In genomic region chr2:158706704-158707408, GRCm38 (mm10) we compare ENCODE assay signal across 17 mouse cellular contexts. TPM values are rescaled to one million over a fixed set of nuclear protein-coding genes. Genes with fewer than 3 reads are reported as not detected.
A peak's percentile ranks its signal among the peaks of the same experiment; 100 is the strongest.
DNase-seq lines count a peak whose midpoint lies in the region; ATAC-seq and TF ChIP-seq lines count a peak whose summit lies in the region.
"Had no signal": no experiment of that assay in that cellular context is flagged by ENCODE, and none has a peak within 500 bp of the region (broad histone marks: within the 10 kb centered on the region; RNA-seq: fewer than 3 reads in every experiment).

No protein-coding gene starts in this region.

- TF ChIP-seq EP300 in CH12.LX (IDR thresholded peaks at IDR 0.05; ENCODE audit: low read length) = peak; percentile 42
- TF ChIP-seq EP300 in lung, postnatal 0 days (IDR thresholded peaks at IDR 0.05) = no peak

- 79% methylated on average over 10 of the region's 10 CpGs for WGBS in small intestine, adult 2 months
- WGBS in lung, postnatal 0 days = 78% methylated on average over 10 of the region's 10 CpGs
- 87% methylated on average over 10 of the region's 10 CpGs for WGBS in midbrain, embryonic 13.5 days

- dilution Hi-C loops in CH12.LX (cut with MboI; ENCODE audit: extremely low pct_ligation_motif_present, extremely low pct_unique_long_range_greater_than_20kb, low sequenced_read_pairs) = no loop called here

- peak; percentile 40; the same call in 1 of the 2 replicates for TF ChIP-seq POLR2A in CH12.LX (IDR thresholded peaks at IDR 0.05; ENCODE audit: low read depth, low read length)
- TF ChIP-seq POLR2A in small intestine, adult 2 months (IDR thresholded peaks at IDR 0.05; ENCODE audit: low read depth, low read length) = no peak

- peak; percentile 73 for DNase-seq in CD4-positive helper T cell, adult 2 months (ENCODE audit: low read depth, low spot score)
- DNase-seq in CH12.LX (ENCODE audit: extremely low read depth) = peak; percentile 67
- DNase-seq in lung, postnatal 0 days (ENCODE audit: low spot score) = no peak
- no peak for DNase-seq in right cerebral cortex, postnatal 10 days (ENCODE audit: low spot score in 2 of 2)
- DNase-seq: adrenal gland, adult 8-10 months; cerebellum, adult 2 months; embryo, embryonic 11 days; gastrocnemius, postnatal 36 days; heart, postnatal 4 days had no signal

- H3K9ac ChIP-seq in CH12.LX (ENCODE audit: insufficient read depth, low read depth) = peak overlapping the region; percentile 37
- H3K9ac ChIP-seq in lung, postnatal 0 days (replicated peaks; ENCODE audit: low read depth) = no peak overlapping the region
- H3K9ac ChIP-seq in midbrain, embryonic 13.5 days (replicated peaks) = no peak overlapping the region
- H3K9ac ChIP-seq: forebrain, embryonic 12.5 days; heart, embryonic 12.5 days; kidney, embryonic 15.5 days; lung, embryonic 15.5 days had no signal

- H3K9me3 ChIP-seq in CH12.LX (replicated peaks; ENCODE audit: low read length) = peaks cover 17% of the 10 kb centered on the region
- H3K9me3 ChIP-seq in lung, postnatal 0 days (ENCODE audit: low read length) = no peaks in the 10 kb centered on the region
- no peaks in the 10 kb centered on the region for H3K9me3 ChIP-seq in midbrain, embryonic 13.5 days
- H3K9me3 ChIP-seq: forebrain, embryonic 12.5 days; heart, embryonic 12.5 days; kidney, embryonic 15.5 days; lung, embryonic 15.5 days had no signal

- no peak for TF ChIP-seq RAD21 in CH12.LX (IDR thresholded peaks at IDR 0.05; ENCODE audit: low read depth, low read length)

- peaks cover 53 to 94% of the 10 kb centered on the region in 2 experiments for H3K36me3 ChIP-seq in CH12.LX (replicated peaks in 1 of 2; ENCODE audit: control insufficient read depth in 1 of 2, insufficient read depth in 1 of 2, low read length in 1 of 2)
- no peaks in the 10 kb centered on the region for H3K36me3 ChIP-seq in small intestine, adult 2 months (ENCODE audit: control insufficient read depth, insufficient read depth, low read length)
- H3K36me3 ChIP-seq in lung, postnatal 0 days (ENCODE audit: insufficient read depth, low read length) = no peaks in the 10 kb centered on the region
- H3K36me3 ChIP-seq in midbrain, embryonic 13.5 days = no peaks in the 10 kb centered on the region
- H3K36me3 ChIP-seq: forebrain, embryonic 12.5 days; heart, embryonic 12.5 days; kidney, embryonic 15.5 days; lung, embryonic 15.5 days had no signal

- H3K79me2 ChIP-seq in CH12.LX (replicated peaks; ENCODE audit: control insufficient read depth, extremely low read depth, insufficient read depth, poor library complexity, severe bottlenecking) = peaks cover 70% of the 10 kb centered on the region

- no peak overlapping the region for H3K4me3 ChIP-seq in CH12.LX (replicated peaks in 1 of 3; ENCODE audit: low read depth in 2 of 3, low read length in 2 of 3, poor library complexity in 1 of 3)
- no peak overlapping the region for H3K4me3 ChIP-seq in small intestine, adult 2 months (ENCODE audit: low read depth, low read length)
- no peak overlapping the region for H3K4me3 ChIP-seq in lung, postnatal 0 days (ENCODE audit: low read depth, low read length)
- H3K4me3 ChIP-seq in midbrain, embryonic 13.5 days (replicated peaks) = no peak overlapping the region
- H3K4me3 ChIP-seq: forebrain, embryonic 12.5 days; heart, embryonic 12.5 days; kidney, embryonic 15.5 days; lung, embryonic 15.5 days had no signal

- no peak for TF ChIP-seq CTCF in CH12.LX (conservative IDR thresholded peaks at IDR 0.05 in 1 of 2, IDR thresholded peaks at IDR 0.05 in 1 of 2; ENCODE audit: low read depth in 2 of 2, low read length in 2 of 2)
- TF ChIP-seq CTCF in small intestine, adult 2 months (IDR thresholded peaks at IDR 0.05; ENCODE audit: extremely low read depth, insufficient read length, insufficient replicate concordance, low read depth, low read length) = no peak
- no peak for TF ChIP-seq CTCF in lung, postnatal 0 days (IDR thresholded peaks at IDR 0.05)

- peak overlapping the region; percentile 39; the same call in 1 of the 2 replicates for H3K4me2 ChIP-seq in CH12.LX (ENCODE audit: insufficient read depth, low read depth, poor library complexity, severe bottlenecking)
- no peak overlapping the region for H3K4me2 ChIP-seq in lung, postnatal 0 days (replicated peaks; ENCODE audit: low read depth, low read length)
- no peak overlapping the region for H3K4me2 ChIP-seq in midbrain, embryonic 13.5 days (replicated peaks)
- H3K4me2 ChIP-seq: forebrain, embryonic 12.5 days; heart, embryonic 12.5 days; kidney, embryonic 15.5 days; liver, embryonic 11.5 days; lung, embryonic 15.5 days had no signal

- ATAC-seq in inflammation-experienced regulatory T-cells, adult 6 months = peak; percentile 90
- ATAC-seq in lung, postnatal 0 days = no peak
- ATAC-seq in midbrain, embryonic 13.5 days = no peak

- H3K27me3 ChIP-seq in CH12.LX (replicated peaks) = no peaks in the 10 kb centered on the region
- no peaks in the 10 kb centered on the region for H3K27me3 ChIP-seq in small intestine, adult 2 months (ENCODE audit: control insufficient read depth, insufficient read depth, low read length)
- no peaks in the 10 kb centered on the region for H3K27me3 ChIP-seq in lung, postnatal 0 days (replicated peaks; ENCODE audit: insufficient read depth, low read length)
- no peaks in the 10 kb centered on the region for H3K27me3 ChIP-seq in midbrain, embryonic 13.5 days
- H3K27me3 ChIP-seq: heart, embryonic 12.5 days; kidney, embryonic 15.5 days; lung, embryonic 15.5 days had no signal

- H3K4me1 ChIP-seq in CH12.LX (ENCODE audit: control insufficient read depth in 1 of 2, insufficient read depth in 2 of 2) = peaks cover 27 to 96% of the 10 kb centered on the region in 2 experiments
- peaks cover 3% of the 10 kb centered on the region; the same call in 1 of the 2 replicates for H3K4me1 ChIP-seq in small intestine, adult 2 months (ENCODE audit: control insufficient read depth, insufficient read depth, insufficient read length, low read length)
- H3K4me1 ChIP-seq in lung, postnatal 0 days (ENCODE audit: insufficient read depth, low read depth, low read length) = peaks cover 4% of the 10 kb centered on the region; the same call in 1 of the 2 replicates
- H3K4me1 ChIP-seq in midbrain, embryonic 13.5 days (replicated peaks) = peaks cover 7% of the 10 kb centered on the region
- H3K4me1 ChIP-seq: kidney, embryonic 15.5 days; lung, embryonic 15.5 days had no signal

- peak overlapping the region; percentile 72 for H3K27ac ChIP-seq in CH12.LX (ENCODE audit: insufficient read depth, low read depth)
- peak overlapping the region; percentile 71 for H3K27ac ChIP-seq in small intestine, adult 2 months (ENCODE audit: insufficient read depth, low read depth, low read length)
- no peak overlapping the region for H3K27ac ChIP-seq in lung, postnatal 0 days (ENCODE audit: low read length)
- H3K27ac ChIP-seq in midbrain, embryonic 13.5 days = no peak overlapping the region
- H3K27ac ChIP-seq: forebrain, embryonic 12.5 days; kidney, embryonic 15.5 days; lung, embryonic 15.5 days had no signal

- in situ Hi-C loops in CH12.LX (cut with MboI; ENCODE audit: low pct_ligation_motif_present, low pct_unique_long_range_greater_than_20kb, low sequenced_read_pairs) = no loop called here

TF ChIP-seq in CH12.LX, 34 proteins besides CTCF, POLR2A, EP300 and RAD21 (continues in another document):
- peak; percentile 16; the same call in 1 of the 2 replicates for TF ChIP-seq MEF2A (IDR thresholded peaks at IDR 0.05; ENCODE audit: borderline replicate concordance, low read depth, low read length)
- no peak for TF ChIP-seq ZNF384 (IDR thresholded peaks at IDR 0.05; ENCODE audit: low read depth, low read length)
- TF ChIP-seq SIN3A (IDR thresholded peaks at IDR 0.05; ENCODE audit: low read length) = peak; percentile 65
- no peak for TF ChIP-seq GABPA (IDR thresholded peaks at IDR 0.05; ENCODE audit: insufficient replicate concordance, low read depth, low read length)
- 0 out of 2 replicates have a peak, but pooled peaks have one; percentile 31 for TF ChIP-seq KAT2A (IDR thresholded peaks at IDR 0.05; ENCODE audit: insufficient replicate concordance, low read length)
- peak; percentile 62; the same call in 1 of the 2 replicates for TF ChIP-seq IRF4 (IDR thresholded peaks at IDR 0.05; ENCODE audit: low read depth, low read length)
- TF ChIP-seq RCOR1 (conservative IDR thresholded peaks at IDR 0.05; ENCODE audit: low read depth, low read length) = 0 out of 2 replicates have a peak, but pooled peaks have one; percentile 49
- TF ChIP-seq UBTF (IDR thresholded peaks at IDR 0.05; ENCODE audit: low read depth, low read length) = no peak
- peak; percentile 92 for TF ChIP-seq MXI1 (IDR thresholded peaks at IDR 0.05; ENCODE audit: low read depth, low read length)
- peak; percentile 79 for TF ChIP-seq ETS1 (conservative IDR thresholded peaks at IDR 0.05; ENCODE audit: low read depth, low read length)
- peak; percentile 68 for TF ChIP-seq MAZ (IDR thresholded peaks at IDR 0.05; ENCODE audit: low read depth, low read length)
- no peak for TF ChIP-seq POLR2AphosphoS2 (IDR thresholded peaks at IDR 0.05; ENCODE audit: low read depth, low read length)
- peak; percentile 58; the same call in 1 of the 2 replicates for TF ChIP-seq USF2 (conservative IDR thresholded peaks at IDR 0.05; ENCODE audit: low read depth, low read length)
- TF ChIP-seq MAX (IDR thresholded peaks at IDR 0.05; ENCODE audit: low read length) = peak; percentile 97
- no peak; the same call in 1 of the 2 replicates for TF ChIP-seq CHD1 (IDR thresholded peaks at IDR 0.05; ENCODE audit: low read depth, low read length)
- TF ChIP-seq USF1 (IDR thresholded peaks at IDR 0.05; ENCODE audit: low read depth, low read length) = peak; percentile 43
- no peak for TF ChIP-seq CHD2 (IDR thresholded peaks at IDR 0.05; ENCODE audit: low read length)
- 0 out of 2 replicates have a peak, but pooled peaks have one; percentile 25 for TF ChIP-seq NELFE (IDR thresholded peaks at IDR 0.05; ENCODE audit: low read depth, low read length)
- no peak for TF ChIP-seq PAX5 (IDR thresholded peaks at IDR 0.05; ENCODE audit: low read length)
- no peak for TF ChIP-seq JUN (IDR thresholded peaks at IDR 0.05; ENCODE audit: insufficient read depth, low read depth, low read length)
- TF ChIP-seq TBP (conservative IDR thresholded peaks at IDR 0.05; ENCODE audit: low read depth, low read length) = no peak
- TF ChIP-seq JUND (conservative IDR thresholded peaks at IDR 0.05; ENCODE audit: low read depth, low read length) = no peak

RNA-seq across cellular contexts. Expression of gene Ppp1r16b, which starts 41.7 kb away (rescaled TPM):
- total RNA-seq in CH12.LX (2012; rRNA removed) (49.3 and 52.0 TPM in 2 replicates), CH12.LX (2014; rRNA removed) (28.9 and 37.7 TPM in 2 replicates)
- 49.4 and 55.7 TPM in 2 replicates for polyA plus RNA-seq in CH12.LX (2012; ENCODE audit: insufficient read length, low read depth)
- polyA plus RNA-seq in inflammation-experienced regulatory T-cells, adult 6 months (2017; shearing (Covaris generic)) = 100 to 1,000 TPM; 106 to 120 (median 115) TPM
- polyA plus RNA-seq in small intestine, adult 2 months (2012; rRNA removed) = 3.6 and 3.9 TPM in 2 replicates
- polyA plus RNA-seq in lung, postnatal 0 days (2015; fragmentation: Nextera tagmentation; extraction: Ambion mirVana) = 30.6 and 48.6 TPM in 2 replicates
- polyA plus RNA-seq in midbrain, embryonic 13.5 days (2015; fragmentation: Nextera tagmentation; extraction: Ambion mirVana) = 8.4 and 8.7 TPM in 2 replicates

Comparison
In these comparisons a context has a peak if more than half of its experiments do, and no peak if none do; other contexts are left out.
1. DNase-seq: peak in CD4-positive helper T cell, adult 2 months (single experiment) and CH12.LX (single experiment); none in lung, postnatal 0 days (single experiment) and right cerebral cortex, postnatal 10 days (0 of 2).
2. H3K27ac ChIP-seq: peak in CH12.LX (single experiment) and small intestine, adult 2 months (single experiment); none in lung, postnatal 0 days (single experiment) and midbrain, embryonic 13.5 days (single experiment).